Mouse (Mus musculus) heart, adult 2 months (tissue): Measurements from ENCODE around the gene Flnb. TPM values are rescaled to one million over a fixed set of nuclear protein-coding genes. Genes with fewer than 3 reads are reported as not detected.

Experiments
- DNase-seq, 2 experiments: peaks; one replicate each; pipeline ENCODE4 v3.0.0; 2021
- H3K27ac ChIP-seq: fragments of 200-600 bp; 2 replicates; pipeline ENCODE4 v1.8.1; 2022
- H3K27me3 ChIP-seq: fragments of 200-500 bp; 2 replicates; pipeline ENCODE4 v1.6.1; 2012; ENCODE audit warnings: mild to moderate bottlenecking, low read length, inconsistent platforms, mixed read lengths; ENCODE audit not compliant: control insufficient read depth, insufficient read depth
- H3K36me3 ChIP-seq: fragments of 200-500 bp; 2 replicates; pipeline ENCODE4 v1.6.1; 2012; ENCODE audit warnings: low read length, inconsistent platforms; ENCODE audit not compliant: control insufficient read depth, insufficient read depth
- H3K4me1 ChIP-seq: fragments of 200-500 bp; 2 replicates; pipeline ENCODE4 v1.6.1; 2011; ENCODE audit warnings: low read length; ENCODE audit not compliant: control insufficient read depth, insufficient read depth
- H3K4me3 ChIP-seq: fragments of 200-600 bp; 2 replicates; pipeline ENCODE4 v1.8.1; 2022
- H3K79me2 ChIP-seq: fragments of 200-500 bp; replicated peaks from 2 replicates; pipeline ENCODE4 v1.6.1; 2012; ENCODE audit warnings: mild to moderate bottlenecking, inconsistent platforms, low read length, moderate library complexity, mixed read lengths; ENCODE audit not compliant: control insufficient read depth, insufficient read depth
- H3K9ac ChIP-seq: fragments of 200-500 bp; 2 replicates; pipeline ENCODE4 v1.6.1; 2012; ENCODE audit warnings: low read depth, mild to moderate bottlenecking, control low read depth, inconsistent platforms, low read length, mixed read lengths
- CTCF ChIP-seq: fragments of 200-600 bp; IDR thresholded peaks from 2 replicates; pipeline ENCODE4 v1.8.1; 2022; ENCODE audit warnings: antibody characterized with exemption, mild to moderate bottlenecking, moderate library complexity
- EP300 ChIP-seq: fragments of 200-500 bp; IDR thresholded peaks from 2 replicates; pipeline ENCODE4 v1.6.1; 2011; ENCODE audit warnings: low read depth, low read length, control low read depth; ENCODE audit not compliant: insufficient read depth
- POLR2A ChIP-seq: fragments of 200-500 bp; IDR thresholded peaks from 2 replicates; pipeline ENCODE4 v1.6.1; 2011; ENCODE audit warnings: mild to moderate bottlenecking, low read depth, low read length, control low read depth; ENCODE audit not compliant: insufficient read depth
- WGBS: fragments of 180-500 bp; shearing (Covaris S2); methylation state at CpG from one replicate; pipeline ENCODE4 v1.1.7; 2018; 5-methylcytosine and 5-hydroxymethylcytosine counted together
- intact Hi-C: fragments of 180-260 bp; cut with DNase I; formaldehyde crosslinking; loops from one replicate; pipeline ENCODE4 v1.15.1; 2025
- polyA plus RNA-seq: library from polyadenylated mRNA; depleted of rRNA; stranded (reverse); fragments of >200 nt; gene quantifications from 2 replicates; pipeline ENCODE4 v1.2.3, GENCODE M21; 2012; rRNA removed
- total RNA-seq, 2 experiments: library from RNA; stranded (reverse); gene quantifications; 2 replicates each; pipeline ENCODE4 v1.2.3; 2021

Gene Flnb
- total and polyA plus RNA-seq, 3 experiments, result 9.6 to 22.7 (median 17.0) TPM

GRCm38 (mm10) chr14:7997255-7997696, 179.5 kb downstream of the Flnb start:
- 1% methylated on average over 15 of the region's 15 CpGs for WGBS
- Histone ChIP-seq H3K79me2 (no peaks in the 10 kb centered on the region), H3K9ac (peak overlapping the region; percentile 47), H3K27ac (no peak overlapping the region), H3K4me3 (no peak overlapping the region), H3K36me3 (no peaks in the 10 kb centered on the region), H3K4me1 (no peaks in the 10 kb centered on the region; the same call in 1 of the 2 replicates), H3K27me3 (peaks cover 2% of the 10 kb centered on the region; the same call in 1 of the 2 replicates)
- DNase-seq, result peak; percentile 90 to 91
- TF ChIP-seq CTCF (peak; percentile 86), POLR2A (no peak), EP300 (0 out of 2 replicates have a peak, but pooled peaks have one; percentile 39)
- intact Hi-C loops, result loop anchor here (1.0 kb wide), 2 partner anchors 33 to 47 kb away; no protein-coding TSS in a partner anchor

GRCm38 (mm10) chr14:7999030-7999429, 181.3 kb downstream of the Flnb start:
- DNase-seq, result no peak
- Histone ChIP-seq H3K27ac (no peak overlapping the region), H3K9ac (no peak overlapping the region), H3K4me3 (no peak overlapping the region), H3K79me2 (no peaks in the 10 kb centered on the region), H3K36me3 (no peaks in the 10 kb centered on the region), H3K4me1 (no peaks in the 10 kb centered on the region; the same call in 1 of the 2 replicates), H3K27me3 (peaks cover 2% of the 10 kb centered on the region; the same call in 1 of the 2 replicates)
- 64% methylated on average over 3 of the region's 3 CpGs for WGBS
- intact Hi-C loops, result no loop called here
- TF ChIP-seq CTCF (no peak), POLR2A (no peak), EP300 (no peak)

GRCm38 (mm10) chr14:7999435-7999834, 181.7 kb downstream of the Flnb start:
- 81% methylated on average over 5 of the region's 5 CpGs for WGBS
- H3K4me1 ChIP-seq, result peaks cover 1% of the 10 kb centered on the region

GRCm38 (mm10) chr14:8000247-8000646, 182.5 kb downstream of the Flnb start:
- WGBS, result 88% methylated on average over 5 of the region's 5 CpGs
- no peak overlapping the region for H3K9ac ChIP-seq
- H3K36me3 ChIP-seq, result no peaks in the 10 kb centered on the region
- intact Hi-C loops, result no loop called here
- no peak overlapping the region for H3K27ac ChIP-seq
- no peak for TF ChIP-seq EP300
- TF ChIP-seq CTCF, result no peak
- TF ChIP-seq POLR2A, result no peak
- H3K4me1 ChIP-seq, result peaks cover 1% of the 10 kb centered on the region
- DNase-seq, result no peak
- no peaks in the 10 kb centered on the region for H3K79me2 ChIP-seq
- peaks cover 2% of the 10 kb centered on the region; the same call in 1 of the 2 replicates for H3K27me3 ChIP-seq
- H3K4me3 ChIP-seq, result no peak overlapping the region

More at GRCm38 (mm10) chr14:7999435-7999834, 181.7 kb downstream of the Flnb start:
- no peaks in the 10 kb centered on the region for H3K36me3 ChIP-seq
- intact Hi-C loops, result no loop called here
- H3K9ac ChIP-seq, result no peak overlapping the region
- H3K4me3 ChIP-seq, result no peak overlapping the region
- DNase-seq, result no peak
- no peaks in the 10 kb centered on the region for H3K79me2 ChIP-seq
- no peak overlapping the region for H3K27ac ChIP-seq
- peaks cover 2% of the 10 kb centered on the region; the same call in 1 of the 2 replicates for H3K27me3 ChIP-seq
- TF ChIP-seq EP300, result no peak
- TF ChIP-seq POLR2A, result no peak
- TF ChIP-seq CTCF, result no peak

Other genes with a start within 250 kb of the Flnb start
- gene Gm3558, start 249.4 kb upstream of the Flnb start, total RNA-seq, result 1 to 10 TPM in 1 of 2 experiments, under 1 TPM in 1; 0.91 to 1.1 TPM
- 0.23 and 0.45 TPM in 2 replicates for gene Gm3558, start 249.4 kb upstream of the Flnb start, polyA plus RNA-seq
- not detected for gene Gm10338, start 222.4 kb upstream of the Flnb start, total RNA-seq
- not detected in 2 replicates for gene Gm10338, start 222.4 kb upstream of the Flnb start, polyA plus RNA-seq
- gene Gm10128, start 174.0 kb upstream of the Flnb start, total RNA-seq, result not detected
- not detected in 2 replicates for gene Gm10128, start 174.0 kb upstream of the Flnb start, polyA plus RNA-seq
- not detected for gene Gm26661, start 26.4 kb upstream of the Flnb start, total RNA-seq
- not detected in 2 replicates for gene Gm26661, start 26.4 kb upstream of the Flnb start, polyA plus RNA-seq
- gene Gm45521, start 139.3 kb downstream of the Flnb start, total RNA-seq, result not detected
- not detected in 2 replicates for gene Gm45521, start 139.3 kb downstream of the Flnb start, polyA plus RNA-seq
- gene Dnase1l3, start 176.6 kb downstream of the Flnb start, total RNA-seq, result under 1 TPM in 1 of 2 experiments, not detected in 1; 0.07 TPM
- gene Dnase1l3, start 176.6 kb downstream of the Flnb start, polyA plus RNA-seq, result 0.12 and 0.57 TPM in 2 replicates
- gene Abhd6, start 184.9 kb downstream of the Flnb start, total RNA-seq, result 10 to 100 TPM in 1 of 2 experiments, 1 to 10 TPM in 1; 8.9 to 13.7 TPM
- gene Abhd6, start 184.9 kb downstream of the Flnb start, polyA plus RNA-seq, result 12.4 and 15.3 TPM in 2 replicates